Mouse (Mus musculus) midbrain, embryonic 14.5 days (tissue): Measurements from ENCODE around the gene Pabpc4l. TPM values are rescaled to one million over a fixed set of nuclear protein-coding genes. Genes with fewer than 3 reads are reported as not detected.
"Not testable (repeated sequence)": the region's sequence is repeated elsewhere in the genome, so short reads cannot be mapped to it uniquely, and the experiment has no call there.

Experiments used
- ATAC-seq: fragments of 200-750 bp; cut with Nextera tagmentation; 2 replicates; pipeline ENCODE4 v1.8.0; 2017; ENCODE audit warnings: moderate number of reproducible peaks, moderate library complexity; ENCODE audit not compliant: low FRiP score, low TSS enrichment
- DNase-seq: peaks from one replicate; pipeline ENCODE4 v3.0.0-alpha.2; 2015
- H3K27ac ChIP-seq: fragments of 300-500 bp; sonication (generic); replicated peaks from 2 replicates; pipeline ENCODE4 v1.5.1; 2014; ENCODE audit warnings: mild to moderate bottlenecking, low read depth, low read length, moderate library complexity
- H3K27me3 ChIP-seq: fragments of 300-500 bp; sonication (generic); 2 replicates; pipeline ENCODE4 v1.6.1; 2014; ENCODE audit warnings: low read length, control low read depth, mixed read lengths; ENCODE audit not compliant: control insufficient read depth, insufficient read depth
- H3K36me3 ChIP-seq: fragments of 300-500 bp; sonication (generic); 2 replicates; pipeline ENCODE4 v1.6.1; 2014; ENCODE audit warnings: low read length, control low read depth; ENCODE audit not compliant: control insufficient read depth, insufficient read depth
- H3K4me1 ChIP-seq: fragments of 300-500 bp; sonication (generic); 2 replicates; pipeline ENCODE4 v1.6.1; 2014; ENCODE audit warnings: mild to moderate bottlenecking, antibody characterized with exemption, low read length, control low read depth; ENCODE audit not compliant: control insufficient read depth, insufficient read depth
- H3K4me2 ChIP-seq: fragments of 300-500 bp; sonication (generic); 2 replicates; pipeline ENCODE4 v1.6.1; 2014; ENCODE audit warnings: mild to moderate bottlenecking, low read length, moderate library complexity
- H3K4me3 ChIP-seq: fragments of 300-500 bp; sonication (generic); replicated peaks from 2 replicates; pipeline ENCODE4 v1.5.1; 2014; ENCODE audit warnings: low read depth, low read length
- H3K9ac ChIP-seq: fragments of 300-500 bp; sonication (generic); replicated peaks from 2 replicates; pipeline ENCODE4 v1.6.1; 2014; ENCODE audit warnings: mild to moderate bottlenecking, low read length, moderate library complexity
- H3K9me3 ChIP-seq: fragments of 300-500 bp; sonication (generic); 2 replicates; pipeline ENCODE4 v1.6.1; 2016; ENCODE audit warnings: low read length, control low read depth, mixed read lengths; ENCODE audit not compliant: control insufficient read depth
- WGBS: fragments of 180-500 bp; shearing (Covaris S2); extraction: QIAGEN DNeasy Blood & Tissue Kit; methylation state at CpG from one replicate; pipeline ENCODE4 v1.1.7; 2014; 5-methylcytosine and 5-hydroxymethylcytosine counted together
- polyA plus RNA-seq: library from polyadenylated mRNA; unstranded; fragments of >200 nt; fragmentation: Nextera tagmentation; extraction: Ambion mirVana; gene quantifications from 2 replicates; pipeline ENCODE4 v1.2.1, GENCODE M21; 2014

Gene Pabpc4l
- polyA plus RNA-seq: 2.3 and 3.4 TPM in 2 replicates

DNA sequence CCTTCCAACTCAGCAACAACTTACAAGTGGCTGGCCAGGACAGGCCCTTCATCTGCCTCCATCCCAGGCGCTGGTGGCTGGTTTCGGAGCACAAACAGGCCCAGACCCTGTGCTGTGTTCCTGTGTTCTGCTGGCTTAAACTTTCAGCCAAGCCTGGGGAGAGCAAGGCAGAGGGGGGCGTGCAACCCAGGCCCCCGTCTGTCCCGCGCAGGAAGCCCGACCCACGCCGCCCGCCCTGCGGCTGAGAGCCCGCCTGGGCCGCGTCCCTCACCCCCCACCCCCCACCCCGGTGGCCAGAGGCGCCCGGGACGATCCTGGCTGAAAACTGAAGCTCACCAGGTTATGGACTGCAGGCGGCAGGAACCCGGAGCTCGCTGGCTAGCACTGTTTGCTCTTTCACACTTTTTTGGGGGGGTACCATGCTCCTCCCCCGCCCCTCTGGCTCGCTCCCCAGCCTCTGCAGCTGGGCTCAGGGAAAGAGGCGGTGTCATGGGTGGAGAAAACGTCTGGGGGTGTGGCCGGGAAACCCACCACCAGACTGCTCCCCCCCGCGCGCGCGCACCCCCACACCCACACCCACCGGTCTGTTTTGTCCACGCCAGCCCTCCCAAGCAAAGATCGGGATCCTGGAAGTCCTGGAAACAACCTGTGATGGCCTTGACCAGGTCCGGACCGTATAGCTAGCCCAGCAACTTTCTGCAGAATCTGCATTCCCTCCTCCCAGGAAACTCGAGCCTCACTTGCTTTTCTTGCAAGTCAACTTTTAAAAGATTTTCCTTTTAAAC lies at the start of gene Pabpc4l:
Gene Pabpc4l (minus strand): TSS at position 739 of the 785 bp plus-strand sequence.
- Histone ChIP-seq H3K4me3 (peak within 1 kb of the TSS; percentile 54), H3K36me3 (no peaks in the 10 kb centered on the region), H3K9me3 (no peaks in the 10 kb centered on the region), H3K27me3 (no peaks in the 10 kb centered on the region), H3K27ac (no peak within 1 kb of the TSS), H3K4me1 (no peaks in the 10 kb centered on the region), H3K4me2 (peak within 1 kb of the TSS; percentile 98), H3K9ac (peak within 1 kb of the TSS; percentile 64)
- DNase-seq (peak; percentile 57), ATAC-seq (peak; percentile 90)
- 1% methylated on average over 37 of the region's 37 CpGs for WGBS

GRCm38 (mm10) chr3:46490989-46491259 lies 42.9 kb upstream of the Pabpc4l start:
- Histone ChIP-seq H3K9ac (no peak overlapping the region), H3K27ac (no peak overlapping the region), H3K4me2 (no peak overlapping the region), H3K27me3 (no peaks in the 10 kb centered on the region), H3K9me3 (no peaks in the 10 kb centered on the region), H3K36me3 (no peaks in the 10 kb centered on the region), H3K4me3 (no peak overlapping the region), H3K4me1 (no peaks in the 10 kb centered on the region)
- DNase-seq (no peak), ATAC-seq (peak; percentile 67; the same call in 1 of the 2 replicates)
- 52% methylated on average over 5 of the region's 5 CpGs for WGBS

DNA sequence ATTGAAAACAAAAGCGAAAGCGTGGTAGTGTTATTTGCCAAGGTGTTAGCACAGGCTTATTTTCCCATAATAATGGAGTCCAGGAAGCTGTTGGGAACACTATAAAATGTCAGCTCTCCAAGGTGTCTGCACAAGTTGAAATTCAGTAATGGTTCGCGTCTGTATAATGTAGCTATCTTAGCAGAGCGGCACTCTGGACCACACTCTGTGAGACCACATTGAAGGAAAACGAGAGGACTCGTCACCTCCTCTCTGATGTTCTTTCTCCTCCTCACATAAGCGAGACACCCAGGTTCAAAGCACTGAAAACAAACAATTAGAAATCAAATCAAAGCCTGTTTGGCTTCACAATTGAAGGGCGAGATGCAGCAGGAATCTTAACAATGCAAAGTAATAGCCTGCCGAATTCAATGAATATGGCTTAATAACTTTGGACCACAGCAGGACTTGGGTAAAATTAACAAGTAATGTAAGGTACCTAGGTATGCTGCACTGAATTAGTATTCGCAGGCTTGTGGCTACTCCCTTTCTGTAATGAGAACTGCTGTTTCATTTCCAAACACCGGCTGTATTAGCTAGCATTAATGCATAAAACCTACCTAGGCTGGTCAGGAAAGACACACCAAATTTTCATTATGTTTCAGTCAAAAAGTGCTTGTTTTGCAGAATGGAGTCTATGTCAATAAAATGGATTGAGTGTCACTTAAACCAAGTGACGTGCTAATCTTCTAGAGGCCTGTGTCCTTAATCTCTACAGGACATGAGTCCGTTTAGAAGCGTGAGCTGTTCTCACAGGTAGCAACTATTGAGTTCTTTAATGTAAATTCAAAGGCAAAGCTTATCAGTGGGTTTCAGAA lies 42.3 kb upstream of the Pabpc4l start:
- Histone ChIP-seq H3K4me3 (no peak overlapping the region), H3K4me2 (peak overlapping the region; percentile 0; the same call in 1 of the 2 replicates), H3K9ac (no peak overlapping the region), H3K36me3 (no peaks in the 10 kb centered on the region), H3K27ac (no peak overlapping the region), H3K4me1 (no peaks in the 10 kb centered on the region), H3K9me3 (no peaks in the 10 kb centered on the region), H3K27me3 (no peaks in the 10 kb centered on the region)
- DNase-seq (peak; percentile 53), ATAC-seq (no peak; the same call in 1 of the 2 replicates)
- 55% methylated on average over 15 of the region's 15 CpGs for whole genome bisulfite sequencing

- not testable (repeated sequence) for H3K4me3 ChIP-seq, ATAC-seq, H3K4me2 ChIP-seq, H3K36me3 ChIP-seq, H3K9ac ChIP-seq, DNase-seq, H3K27ac ChIP-seq, H3K4me1 ChIP-seq, H3K27me3 ChIP-seq, H3K9me3 ChIP-seq
- 71% methylated on average over 1 of the region's 1 CpGs for WGBS
Observed at GRCm38 (mm10) chr3:46486091-46486490, 38.1 kb upstream of the Pabpc4l start.

DNA sequence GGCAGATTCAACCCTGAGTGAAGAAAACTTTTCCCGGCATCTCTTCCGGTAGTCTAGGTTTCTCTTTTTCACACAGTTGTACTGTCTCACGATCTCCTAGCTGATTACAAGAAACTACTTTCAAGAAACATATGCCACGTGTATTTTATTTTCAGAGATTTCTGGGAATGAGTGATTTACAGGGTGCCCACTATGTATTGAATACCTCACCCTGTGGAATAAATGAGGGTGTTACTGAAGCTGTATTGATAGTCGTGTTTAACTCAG lies 180 bp upstream of the Pabpc4l start:
- Histone ChIP-seq H3K27me3 (no peaks in the 10 kb centered on the region), H3K9ac (peak overlapping the region; percentile 64; the same call in 1 of the 2 replicates), H3K4me3 (peak overlapping the region; percentile 54), H3K27ac (no peak overlapping the region), H3K4me1 (no peaks in the 10 kb centered on the region), H3K36me3 (no peaks in the 10 kb centered on the region), H3K9me3 (no peaks in the 10 kb centered on the region), H3K4me2 (peak overlapping the region; percentile 98)
- WGBS: 13% methylated on average over 5 of the region's 5 CpGs
- no peak for DNase-seq
- ATAC-seq: peak; percentile 22; the same call in 1 of the 2 replicates

DNA sequence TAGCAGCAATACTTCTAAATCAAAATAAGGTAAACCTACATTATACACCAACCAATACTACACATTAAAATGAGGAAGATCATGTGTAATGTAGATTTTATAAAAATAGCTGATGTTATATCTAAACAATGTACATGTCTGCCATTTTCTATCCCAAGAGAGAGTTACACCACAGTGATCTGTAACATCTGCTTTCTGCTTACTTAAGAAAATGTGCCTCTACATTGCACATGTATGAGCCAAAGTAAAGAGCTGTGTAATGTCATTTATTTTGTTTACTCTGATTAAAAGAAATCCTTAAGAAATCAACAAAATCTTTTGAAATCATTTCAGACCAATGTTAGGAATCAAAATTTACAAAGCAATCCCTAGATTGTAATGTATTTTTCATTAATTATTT lies 16.6 kb downstream of the Pabpc4l start:
- H3K4me2 ChIP-seq: no peak overlapping the region
- H3K36me3 ChIP-seq: no peaks in the 10 kb centered on the region
- no peaks in the 10 kb centered on the region for H3K27me3 ChIP-seq
- no peaks in the 10 kb centered on the region for H3K9me3 ChIP-seq
- no peak overlapping the region for H3K27ac ChIP-seq
- DNase-seq: no peak
- no peak overlapping the region for H3K9ac ChIP-seq
- no peak for ATAC-seq
- no peak overlapping the region for H3K4me3 ChIP-seq
- no peaks in the 10 kb centered on the region for H3K4me1 ChIP-seq
